Mouse (Mus musculus) lung, adult 2 months (tissue): ENCODE results near the gene Pard6a. TPM values are rescaled to one million over a fixed set of nuclear protein-coding genes. Genes with fewer than 3 reads are reported as not detected.

Experiments used
- DNase-seq: peaks from one replicate; pipeline ENCODE4 v3.0.0; 2022
- H3K4me1 ChIP-seq: fragments of 200-500 bp; 2 replicates; pipeline ENCODE4 v1.6.1; 2011; ENCODE audit warnings: low read length; ENCODE audit not compliant: control insufficient read depth, insufficient read depth
- H3K4me3 ChIP-seq: fragments of 200-500 bp; replicated peaks from 2 replicates; pipeline ENCODE3; 2011; ENCODE audit warnings: low read depth, mild to moderate bottlenecking, control low read depth, low read length; ENCODE audit errors: extremely low read depth
- CTCF ChIP-seq: fragments of 200-500 bp; IDR thresholded peaks from 2 replicates; pipeline ENCODE4 v1.5.1; 2011; ENCODE audit warnings: mild to moderate bottlenecking, low read length, control low read depth; ENCODE audit not compliant: insufficient read depth
- POLR2A ChIP-seq: fragments of 200-500 bp; IDR thresholded peaks from 2 replicates; pipeline ENCODE4 v1.6.1; 2011; ENCODE audit warnings: low read depth, mild to moderate bottlenecking, control low read depth, low read length, borderline replicate concordance; ENCODE audit errors: extremely low read depth
- WGBS: fragments of 180-500 bp; shearing (Covaris S2); methylation state at CpG from one replicate; pipeline ENCODE4 v1.1.7; 2018; 5-methylcytosine and 5-hydroxymethylcytosine counted together
- polyA plus RNA-seq: library from polyadenylated mRNA; depleted of rRNA; stranded (reverse); fragments of >200 nt; gene quantifications from 2 replicates; pipeline ENCODE4 v1.2.3, GENCODE M21; 2012; rRNA removed

Pard6a gene
- 14.1 and 14.5 TPM in 2 replicates for polyA plus RNA-seq

DNA sequence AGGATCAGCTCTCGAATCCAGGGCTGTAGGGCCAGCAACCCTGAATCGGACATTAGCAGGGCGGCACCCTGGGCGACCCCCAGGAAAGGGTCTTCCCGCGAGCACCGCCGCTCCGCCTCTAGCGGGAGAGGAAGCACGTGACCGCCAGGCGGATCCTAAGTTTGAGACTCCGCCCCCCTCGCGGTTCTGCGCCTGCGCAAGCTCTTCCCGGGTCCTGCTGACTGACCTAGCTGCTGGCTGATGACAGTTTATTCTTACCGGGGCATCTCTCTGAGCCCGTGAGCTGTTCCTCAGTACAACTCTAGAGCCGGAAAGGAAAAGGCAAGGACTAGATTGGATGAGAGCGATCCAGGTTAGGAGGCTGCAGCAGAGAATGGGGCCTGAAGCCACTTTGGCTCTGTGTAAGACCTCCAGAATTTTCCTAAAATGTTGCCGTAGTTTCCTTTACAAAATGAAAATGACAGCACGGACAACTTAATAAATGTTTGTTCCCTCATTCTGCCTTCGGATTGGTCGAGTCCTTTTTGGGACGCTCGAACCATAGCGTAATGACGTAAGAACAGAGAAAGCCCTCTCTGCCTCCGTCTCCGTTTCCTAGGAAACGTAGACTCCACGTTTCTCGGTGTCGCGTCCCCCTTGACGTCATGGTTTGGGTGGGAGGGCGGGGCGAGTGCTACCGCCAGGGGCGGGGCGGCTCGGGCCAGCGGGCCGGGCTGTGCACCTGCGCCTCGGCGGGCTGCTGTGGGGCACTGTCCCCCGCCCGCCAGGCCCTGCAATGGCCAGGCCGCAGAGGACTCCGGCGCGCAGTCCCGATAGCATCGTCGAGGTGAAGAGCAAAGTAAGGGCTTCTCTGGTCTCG is at the start of gene Pard6a, which contains the start of gene Acd:
Gene Pard6a (plus strand): TSS at position 183 of the 859 bp plus-strand sequence.
Gene Acd (minus strand): TSS at position 137 of the 859 bp plus-strand sequence.
- under 1% methylated on average over 60 of the region's 60 CpGs for WGBS
- Histone ChIP-seq H3K4me3 (peak within 1 kb of the TSS; percentile 74), H3K4me1 (peaks cover 6% of the 10 kb centered on the region; the same call in 1 of the 2 replicates)
- TF ChIP-seq CTCF (no peak), POLR2A (peak; percentile 78; the same call in 1 of the 2 replicates)
- DNase-seq, result peak; percentile 97

DNA sequence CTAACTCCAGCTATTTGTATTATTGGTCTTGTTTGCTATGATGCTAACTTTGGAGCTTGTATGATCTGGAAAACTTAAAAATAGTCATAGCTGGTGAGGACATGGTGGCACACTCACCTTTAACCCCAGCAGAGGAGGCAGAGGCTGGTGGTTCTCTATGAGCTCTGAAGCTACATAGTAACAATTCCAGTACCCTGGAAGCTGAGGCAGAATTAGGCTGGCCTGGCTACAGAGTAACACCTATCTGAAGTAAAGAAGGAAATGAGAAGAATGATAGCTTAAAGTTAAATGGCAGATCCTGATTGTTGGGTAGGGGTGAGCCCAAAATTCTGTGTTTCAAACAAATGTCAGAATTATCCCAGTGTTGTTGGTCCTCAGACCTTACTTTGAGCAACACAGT is 43.3 kb upstream of the Pard6a start:
- H3K4me1 ChIP-seq, result no peaks in the 10 kb centered on the region
- no peak overlapping the region for H3K4me3 ChIP-seq
- no peak for DNase-seq
- no peak for TF ChIP-seq CTCF
- TF ChIP-seq POLR2A, result no peak

DNA sequence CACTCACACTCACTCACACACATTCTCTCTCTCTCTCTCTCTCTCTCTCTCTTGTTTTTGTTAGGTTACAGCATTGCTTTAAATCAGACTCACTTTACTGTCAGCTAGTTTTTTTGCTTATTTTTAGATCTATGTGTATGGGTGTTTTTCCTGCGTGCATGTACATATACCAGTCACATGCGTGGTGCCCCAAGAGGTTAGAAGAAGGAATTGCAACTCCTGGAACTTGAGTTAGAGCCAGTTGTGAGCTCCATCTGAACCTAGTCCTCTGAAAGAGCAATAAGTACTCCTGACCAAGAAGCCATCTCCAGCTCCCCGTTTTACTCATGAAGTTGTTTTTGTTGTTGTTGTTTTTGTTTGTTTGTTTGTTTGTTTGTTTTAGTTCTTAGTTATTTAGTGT is 39.8 kb upstream of the Pard6a start:
- Histone ChIP-seq H3K4me3 (no peak overlapping the region), H3K4me1 (no peaks in the 10 kb centered on the region)
- DNase-seq, result no peak
- WGBS, result 48% methylated on average over 3 of the region's 3 CpGs
- TF ChIP-seq POLR2A (no peak), CTCF (no peak)

GRCm38 (mm10) chr8:105677891-105678290 is 23.1 kb upstream of the Pard6a start:
- TF ChIP-seq POLR2A (no peak), CTCF (no peak)
- H3K4me3 ChIP-seq, result no peak overlapping the region
- no peak for DNase-seq
- 68% methylated on average over 1 of the region's 1 CpGs for WGBS
- no peaks in the 10 kb centered on the region for H3K4me1 ChIP-seq

- WGBS, result 66% methylated on average over 7 of the region's 7 CpGs
- no peak for DNase-seq
- peaks cover 2% of the 10 kb centered on the region; the same call in 1 of the 2 replicates for H3K4me1 ChIP-seq
- TF ChIP-seq CTCF (no peak), POLR2A (no peak)
- no peak overlapping the region for H3K4me3 ChIP-seq
Observed at GRCm38 (mm10) chr8:105685325-105685724, 15.6 kb upstream of the Pard6a start.

DNA sequence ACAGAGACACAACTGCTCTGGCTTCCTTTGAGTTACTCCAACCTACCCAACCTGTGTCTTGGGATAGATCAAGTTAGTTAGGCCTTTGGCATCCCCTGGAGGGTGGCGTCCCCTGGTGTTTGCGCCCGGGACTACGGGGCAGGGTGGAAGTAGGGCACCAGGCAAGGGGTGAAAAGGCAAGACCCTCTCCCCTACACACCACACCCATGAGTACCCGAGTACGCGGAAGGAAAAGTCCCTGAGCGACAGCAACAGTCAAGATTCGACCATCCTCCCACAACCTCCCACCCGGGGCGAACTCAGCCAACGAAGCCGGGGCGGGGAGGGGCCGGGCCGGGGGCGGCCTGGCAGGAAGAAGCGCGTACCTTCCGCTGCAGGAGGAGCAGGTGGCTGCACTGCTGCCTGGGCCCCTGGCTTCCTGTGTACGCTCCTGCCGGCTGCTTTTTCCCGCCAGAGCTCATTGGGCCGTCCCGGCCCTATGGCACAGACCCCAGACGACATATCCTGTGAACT is 15.1 kb upstream of the Pard6a start, which contains the start of gene Carmil2:
Gene Carmil2 (plus strand): TSS at position 479 of the 513 bp plus-strand sequence.
- Histone ChIP-seq H3K4me1 (peaks cover 2% of the 10 kb centered on the region; the same call in 1 of the 2 replicates), H3K4me3 (peak within 1 kb of the TSS; percentile 50)
- 5% methylated on average over 26 of the region's 26 CpGs for WGBS
- peak; percentile 65 for DNase-seq
- peak; percentile 83 for TF ChIP-seq CTCF
- TF ChIP-seq POLR2A, result no peak

DNA sequence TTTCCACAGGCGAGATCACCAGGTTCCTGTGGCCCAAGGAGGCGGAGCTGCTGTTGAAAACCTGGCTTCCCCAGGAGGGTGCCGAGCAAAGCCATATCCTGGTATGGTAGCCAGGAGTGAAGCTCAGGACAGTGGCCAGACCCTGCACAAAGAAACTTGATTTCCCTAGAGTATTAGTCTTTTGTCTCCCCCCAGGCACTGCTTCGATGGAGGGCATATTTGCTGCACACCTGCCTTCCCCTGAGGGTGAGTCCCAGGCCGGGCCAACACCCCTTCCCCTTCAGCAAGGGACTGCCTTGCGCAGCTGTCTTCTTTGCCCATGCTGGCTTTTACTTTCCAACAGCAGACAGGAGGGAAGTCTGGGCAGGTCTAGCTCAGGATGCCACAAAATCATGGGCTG is 14.4 kb upstream of the Pard6a start:
- 53% methylated on average over 6 of the region's 6 CpGs for WGBS

DNA sequence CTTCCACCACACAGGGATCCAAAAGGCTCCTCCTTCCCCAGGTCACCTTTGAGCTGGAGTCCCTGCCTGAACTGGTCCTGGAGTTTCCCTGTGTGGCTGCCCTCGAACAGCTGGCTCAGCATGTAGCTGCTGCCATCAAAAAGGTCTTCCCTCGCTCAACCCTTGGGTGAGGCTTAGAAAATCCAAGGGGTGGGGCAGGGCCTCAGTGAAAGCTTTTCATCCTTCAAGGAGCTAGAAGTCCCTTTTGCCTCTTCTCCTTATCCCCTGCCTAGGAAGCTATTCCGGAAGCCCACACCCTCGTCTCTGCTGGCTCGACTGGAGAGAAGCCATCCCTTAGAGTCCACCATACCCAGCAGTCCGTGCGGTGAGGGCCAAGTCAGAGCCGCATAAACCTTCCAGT is 13.4 kb upstream of the Pard6a start:
- H3K4me1 ChIP-seq, result peaks cover 2% of the 10 kb centered on the region; the same call in 1 of the 2 replicates
- 48% methylated on average over 8 of the region's 8 CpGs for WGBS
- no peak overlapping the region for H3K4me3 ChIP-seq
- no peak for DNase-seq
- TF ChIP-seq CTCF (no peak), POLR2A (no peak)

More for the DNA sequence above, 14.4 kb upstream of the Pard6a start:
- TF ChIP-seq POLR2A (no peak), CTCF (no peak)
- no peak for DNase-seq
- Histone ChIP-seq H3K4me3 (no peak overlapping the region), H3K4me1 (peaks cover 2% of the 10 kb centered on the region; the same call in 1 of the 2 replicates)

GRCm38 (mm10) chr8:105688242-105688752 is 12.7 kb upstream of the Pard6a start:
- no peak for TF ChIP-seq CTCF
- TF ChIP-seq POLR2A, result no peak

More at GRCm38 (mm10) chr8:105688242-105688752, 12.7 kb upstream of the Pard6a start:
- Histone ChIP-seq H3K4me3 (no peak overlapping the region), H3K4me1 (peaks cover 2% of the 10 kb centered on the region; the same call in 1 of the 2 replicates)
- DNase-seq, result no peak
- WGBS, result 61% methylated on average over 14 of the region's 14 CpGs
